Mouse (Mus musculus): ENCODE measurements around the gene D17Wsu92e.

- TF ChIP-seq CTCF (IDR thresholded peaks at IDR 0.05; ENCODE audit: low read depth) (no peak), EP300 (IDR thresholded peaks at IDR 0.05; ENCODE audit: low read depth) (no peak)
Measured at GRCm38 (mm10) chr17:27732152-27732551, 88.3 kb downstream of the D17Wsu92e start.
